In the genomic region with DNA sequence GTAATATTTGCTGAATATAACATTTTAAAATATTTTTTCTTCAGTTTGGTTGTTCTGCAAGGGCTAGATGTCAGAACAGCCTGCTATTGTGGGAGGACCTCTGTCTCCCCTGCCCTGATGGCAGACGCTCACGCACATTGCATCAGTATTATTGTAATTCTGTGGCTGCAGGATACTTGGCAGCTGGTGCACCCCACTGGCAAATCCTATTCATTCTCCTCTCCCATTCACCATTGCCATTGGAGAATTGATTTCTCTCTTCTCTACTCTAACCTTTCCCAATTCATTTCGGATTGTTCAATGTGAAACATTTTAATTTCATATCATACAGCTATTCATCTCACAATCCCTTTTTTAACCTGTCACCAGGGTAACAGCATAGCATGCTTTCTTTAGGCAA, we compare ENCODE assay signal across 12 mouse cellular contexts.
DNase-seq lines count a peak whose midpoint lies in the region; ATAC-seq lines count a peak whose summit lies in the region.
"Had no signal": no experiment of that assay in that cellular context is flagged by ENCODE, and none has a peak within 500 bp of the region (broad histone marks: within the 10 kb centered on the region; RNA-seq: fewer than 3 reads in every experiment).

No protein-coding gene starts in this region.

- H3K4me2 ChIP-seq in forebrain, embryonic 11.5 days (ENCODE audit: low read depth, low read length, severe bottlenecking): no peak overlapping the region
- no peak overlapping the region for H3K4me2 ChIP-seq in hindbrain, embryonic 14.5 days (replicated peaks)
- 0 out of 2 replicates have a peak overlapping the region, but pooled peaks have one; percentile 1 for H3K4me2 ChIP-seq in midbrain, embryonic 14.5 days (ENCODE audit: low read length)
- H3K4me2 ChIP-seq: limb, embryonic 12.5 days had no signal

- 0 out of 2 replicates have a peak, but pooled peaks cover 2% of the 10 kb centered on the region for H3K4me1 ChIP-seq in forebrain, embryonic 11.5 days (replicated peaks; ENCODE audit: control insufficient read depth, insufficient read depth, low read length)
- peaks cover 25% of the 10 kb centered on the region for H3K4me1 ChIP-seq in forebrain, embryonic 10.5 days
- peaks cover 19% of the 10 kb centered on the region for H3K4me1 ChIP-seq in hindbrain, embryonic 14.5 days (replicated peaks; ENCODE audit: control insufficient read depth, insufficient read depth, low read length)
- peaks cover 13% of the 10 kb centered on the region; the same call in 1 of the 2 replicates for H3K4me1 ChIP-seq in midbrain, embryonic 14.5 days (ENCODE audit: control insufficient read depth, insufficient read depth, low read length)

- no peaks in the 10 kb centered on the region for H3K27me3 ChIP-seq in forebrain, embryonic 11.5 days (ENCODE audit: control insufficient read depth, insufficient read depth, low read length)
- H3K27me3 ChIP-seq in forebrain, embryonic 10.5 days (ENCODE audit: poor library complexity, severe bottlenecking): no peaks in the 10 kb centered on the region
- no peaks in the 10 kb centered on the region for H3K27me3 ChIP-seq in hindbrain, embryonic 14.5 days (ENCODE audit: control insufficient read depth, insufficient read depth, low read length)
- H3K27me3 ChIP-seq in midbrain, embryonic 14.5 days (ENCODE audit: control insufficient read depth, insufficient read depth, low read length): no peaks in the 10 kb centered on the region
- H3K27me3 ChIP-seq: limb, embryonic 12.5 days had no signal

- H3K36me3 ChIP-seq in forebrain, embryonic 11.5 days (ENCODE audit: control insufficient read depth, insufficient read depth, low read length): no peaks in the 10 kb centered on the region
- H3K36me3 ChIP-seq in forebrain, embryonic 10.5 days (replicated peaks): no peaks in the 10 kb centered on the region
- H3K36me3 ChIP-seq in hindbrain, embryonic 14.5 days (replicated peaks; ENCODE audit: control insufficient read depth, insufficient read depth): no peaks in the 10 kb centered on the region
- no peaks in the 10 kb centered on the region for H3K36me3 ChIP-seq in midbrain, embryonic 14.5 days (ENCODE audit: control insufficient read depth, insufficient read depth, low read length)
- H3K36me3 ChIP-seq: limb, embryonic 12.5 days had no signal

- 14% methylated on average over 3 of the region's 3 CpGs for WGBS in forebrain, embryonic 11.5 days
- 22% methylated on average over 3 of the region's 3 CpGs for WGBS in forebrain, embryonic 10.5 days
- WGBS in hindbrain, embryonic 14.5 days: 10% methylated on average over 3 of the region's 3 CpGs
- WGBS in midbrain, embryonic 14.5 days: 4% methylated on average over 3 of the region's 3 CpGs

- no peak overlapping the region for H3K27ac ChIP-seq in forebrain, embryonic 11.5 days (ENCODE audit: low read depth, low read length)
- no peak overlapping the region for H3K27ac ChIP-seq in forebrain, embryonic 10.5 days
- peak overlapping the region; percentile 14 for H3K27ac ChIP-seq in hindbrain, embryonic 14.5 days
- 0 out of 2 replicates have a peak overlapping the region, but pooled peaks have one; percentile 20 for H3K27ac ChIP-seq in midbrain, embryonic 14.5 days (replicated peaks; ENCODE audit: low read depth, low read length)
- H3K27ac ChIP-seq: limb, embryonic 12.5 days had no signal

- no peaks in the 10 kb centered on the region for H3K9me3 ChIP-seq in forebrain, embryonic 11.5 days (ENCODE audit: control insufficient read depth, low read length)
- H3K9me3 ChIP-seq in forebrain, embryonic 10.5 days: no peaks in the 10 kb centered on the region
- no peaks in the 10 kb centered on the region for H3K9me3 ChIP-seq in hindbrain, embryonic 14.5 days (ENCODE audit: control insufficient read depth, low read length)
- H3K9me3 ChIP-seq in midbrain, embryonic 14.5 days (ENCODE audit: control insufficient read depth, low read length): no peaks in the 10 kb centered on the region
- H3K9me3 ChIP-seq: limb, embryonic 12.5 days had no signal

- peak; percentile 80 for ATAC-seq in forebrain, embryonic 11.5 days (replicated peaks; ENCODE audit: low FRiP score)
- ATAC-seq in hindbrain, embryonic 14.5 days (ENCODE audit: low FRiP score): peak; percentile 84; the same call in 1 of the 2 replicates
- ATAC-seq in midbrain, embryonic 14.5 days (ENCODE audit: low FRiP score, low TSS enrichment): peak; percentile 84

- no peak for DNase-seq in forebrain, embryonic 11.5 days (ENCODE audit: low spot score)
- no peak for DNase-seq in forebrain, embryonic 10.5 days (ENCODE audit: extremely low spot score, low spot score)
- DNase-seq in cerebellum, adult 8-10 months: peak; percentile 21
- no peak for DNase-seq in hindbrain, embryonic 14.5 days (ENCODE audit: low spot score)
- DNase-seq in midbrain, embryonic 14.5 days: peak; percentile 74
- DNase-seq in thymus, postnatal 25 days: no peak
- no peak for DNase-seq in yolk sac, embryonic 10.5 days (ENCODE audit: low spot score)
- no peak for DNase-seq in urinary bladder, postnatal 4 days (ENCODE audit: low spot score in 2 of 2)
- DNase-seq: kidney, adult 2 months; lung, postnatal 36 days had no signal

- H3K4me3 ChIP-seq in forebrain, embryonic 11.5 days (ENCODE audit: low read depth, low read length): no peak overlapping the region
- no peak overlapping the region for H3K4me3 ChIP-seq in forebrain, embryonic 10.5 days
- no peak overlapping the region for H3K4me3 ChIP-seq in hindbrain, embryonic 14.5 days (replicated peaks; ENCODE audit: low read length)
- no peak overlapping the region for H3K4me3 ChIP-seq in midbrain, embryonic 14.5 days (replicated peaks; ENCODE audit: low read depth, low read length)
- H3K4me3 ChIP-seq: erythroblast, embryonic 14.5 days; limb, embryonic 12.5 days had no signal

- H3K9ac ChIP-seq in forebrain, embryonic 11.5 days (ENCODE audit: low read length): no peak overlapping the region
- H3K9ac ChIP-seq in hindbrain, embryonic 14.5 days: no peak overlapping the region
- no peak overlapping the region for H3K9ac ChIP-seq in midbrain, embryonic 14.5 days (replicated peaks; ENCODE audit: low read length)
- H3K9ac ChIP-seq: limb, embryonic 12.5 days had no signal

Comparison
In these comparisons a context has a peak if more than half of its experiments do, and no peak if none do; other contexts are left out.
1. DNase-seq: peak in cerebellum, adult 8-10 months (single experiment) and midbrain, embryonic 14.5 days (single experiment); none in forebrain, embryonic 11.5 days (single experiment), forebrain, embryonic 10.5 days (single experiment), hindbrain, embryonic 14.5 days (single experiment), thymus, postnatal 25 days (single experiment), yolk sac, embryonic 10.5 days (single experiment) and urinary bladder, postnatal 4 days (0 of 2).
2. H3K27ac ChIP-seq: peak in hindbrain, embryonic 14.5 days (single experiment) and midbrain, embryonic 14.5 days (single experiment); none in forebrain, embryonic 11.5 days (single experiment) and forebrain, embryonic 10.5 days (single experiment).
3. Peak in every context shown above with its lines, with median percentiles within 50 percentile points of each other: ATAC-seq.